Mouse (Mus musculus) urinary bladder, adult 18-20 months (tissue): ENCODE measurements at regions not wholly inside any gene's neighbourhood (a gene's known extent, or its start where the extent isn't known, plus 50 kb on each side); places are given as distances from the start of the nearest gene placed in this dataset.
"Not testable (repeated sequence)": the region's sequence is repeated elsewhere in the genome, so short reads cannot be mapped to it uniquely, and the experiment has no call there.

Experiments
- DNase-seq, 2 experiments: peaks; one replicate each; pipeline ENCODE4 v3.0.0; 2022; ENCODE audit warnings: low spot score in 2 of 2, mixed read lengths in 2 of 2

GRCm38 (mm10) chr11:7705312-7705764, 491.6 kb upstream of the Igfbp3 start:
- DNase-seq: no peak

- no peak for DNase-seq
Observed at GRCm38 (mm10) chr11:7697591-7697990, 483.9 kb upstream of the Igfbp3 start.

GRCm38 (mm10) chr11:7689701-7690100, 476.0 kb upstream of the Igfbp3 start:
- not testable (repeated sequence) for DNase-seq

GRCm38 (mm10) chr11:7672821-7673220, 459.1 kb upstream of the Igfbp3 start:
- DNase-seq: peak in 1 of 2 experiments; percentile 2

DNA sequence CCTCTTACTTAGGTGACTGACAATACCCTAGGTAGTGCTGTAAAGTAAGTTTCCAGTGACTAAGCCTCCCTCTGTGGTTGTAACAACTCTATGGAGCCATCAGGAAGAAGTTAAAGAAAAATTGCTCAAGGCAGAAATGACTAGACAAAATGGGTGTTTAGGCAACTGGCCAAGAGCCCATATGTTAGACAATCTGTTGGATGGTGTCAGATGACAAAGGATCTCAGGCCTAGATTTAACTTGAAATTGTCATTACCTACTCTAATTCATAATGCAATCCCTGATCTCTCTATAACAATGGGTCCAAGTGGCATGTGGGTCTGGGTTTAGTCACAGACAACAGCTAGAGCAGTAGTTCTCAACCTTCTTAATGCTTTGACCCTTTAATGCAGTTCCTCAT, 416.9 kb upstream of the Igfbp3 start:
- no peak for DNase-seq

GRCm38 (mm10) chr11:7625256-7625655, 411.5 kb upstream of the Igfbp3 start:
- DNase-seq: peak in 1 of 2 experiments; percentile 18

DNA sequence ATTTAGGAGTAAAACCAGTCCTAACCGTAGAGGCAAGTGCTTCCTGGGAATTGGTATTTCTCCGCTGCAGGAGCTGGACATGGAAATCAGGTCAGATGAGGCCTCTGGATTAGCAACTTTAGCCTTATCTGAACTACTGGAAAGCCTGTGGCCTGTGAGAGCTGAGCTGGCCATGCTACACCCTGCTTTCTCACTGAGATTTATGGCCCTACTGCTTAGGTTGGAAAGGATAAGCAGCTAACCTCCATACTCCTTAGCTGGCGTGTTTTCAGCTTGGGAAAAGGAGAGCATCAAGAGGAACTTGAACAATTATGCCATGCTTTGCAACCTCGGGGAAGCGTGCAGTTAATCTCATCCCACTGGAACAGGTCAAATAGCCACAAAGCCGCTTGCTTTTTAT, 406.6 kb upstream of the Igfbp3 start:
- peak in 1 of 2 experiments; percentile 24 for DNase-seq

DNA sequence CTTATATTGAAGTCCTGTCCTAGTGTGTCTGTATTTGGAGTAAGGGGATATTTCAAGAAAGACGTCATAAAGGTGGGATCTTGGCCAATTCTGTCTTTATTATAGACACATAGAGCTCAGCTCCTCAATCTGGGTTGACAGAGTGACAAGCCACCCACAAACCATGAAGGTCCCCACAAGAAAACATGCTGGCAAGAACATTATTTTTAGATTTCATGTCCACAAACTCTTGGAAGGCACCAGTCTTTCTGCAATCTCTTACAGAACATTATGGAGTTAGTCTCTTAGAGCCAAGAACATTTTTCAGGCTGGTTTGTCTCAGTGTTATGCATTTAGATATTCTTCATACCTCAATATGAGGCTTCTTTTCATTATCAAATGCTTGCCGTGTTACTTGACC, 397.0 kb upstream of the Igfbp3 start:
- no peak for DNase-seq

- DNase-seq: no peak
Observed at GRCm38 (mm10) chr11:7609921-7610320, 396.2 kb upstream of the Igfbp3 start.

- DNase-seq: no peak
Observed at GRCm38 (mm10) chr11:7606652-7607051, 392.9 kb upstream of the Igfbp3 start.

DNA sequence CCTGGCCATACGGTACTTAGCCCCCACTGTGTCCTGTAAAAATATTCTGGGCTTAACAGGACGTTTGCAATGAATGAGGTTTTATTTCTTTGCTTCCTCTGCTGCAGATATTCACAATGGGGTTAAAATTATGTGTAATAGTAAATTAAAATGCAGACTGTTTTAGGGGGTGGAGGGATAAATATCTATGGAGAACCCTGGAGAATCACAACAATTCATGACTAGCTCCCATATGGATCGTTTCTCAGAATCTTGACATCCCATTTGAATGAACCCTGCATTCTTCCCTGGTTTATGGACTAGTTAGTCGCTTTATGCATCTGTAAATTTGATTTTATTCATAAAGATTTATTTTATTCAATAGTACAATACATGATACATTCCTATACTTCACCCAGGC, 378.3 kb upstream of the Igfbp3 start:
- DNase-seq: no peak

- DNase-seq: no peak
Observed at GRCm38 (mm10) chr11:7583296-7583695, 369.6 kb upstream of the Igfbp3 start.

DNA sequence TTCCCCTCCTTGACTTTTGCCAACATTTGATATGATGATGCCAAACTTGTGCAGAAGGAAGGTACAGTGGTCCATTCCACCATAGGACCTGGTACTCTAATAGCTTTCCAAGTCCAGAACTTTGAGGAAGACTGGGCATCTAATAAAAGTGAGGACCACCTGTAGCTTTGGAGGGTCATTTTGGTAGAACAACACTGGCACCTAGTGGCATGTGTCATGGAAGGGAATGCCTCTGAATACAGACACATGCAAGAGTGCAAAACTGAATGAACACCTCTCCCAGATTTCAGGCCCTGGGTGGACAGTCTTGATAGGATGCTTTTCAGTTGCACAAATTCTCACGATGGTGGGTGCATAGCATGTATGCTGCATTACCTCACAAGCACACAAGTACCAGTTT, 354.8 kb upstream of the Igfbp3 start:
- peak in 1 of 2 experiments; percentile 7 for DNase-seq

GRCm38 (mm10) chr11:7562029-7562428, 348.3 kb upstream of the Igfbp3 start:
- no peak for DNase-seq

GRCm38 (mm10) chr11:7561437-7561836, 347.7 kb upstream of the Igfbp3 start:
- DNase-seq: peak; percentile 8 to 15

GRCm38 (mm10) chr11:7555613-7556274, 342.0 kb upstream of the Igfbp3 start:
- DNase-seq: no peak

DNA sequence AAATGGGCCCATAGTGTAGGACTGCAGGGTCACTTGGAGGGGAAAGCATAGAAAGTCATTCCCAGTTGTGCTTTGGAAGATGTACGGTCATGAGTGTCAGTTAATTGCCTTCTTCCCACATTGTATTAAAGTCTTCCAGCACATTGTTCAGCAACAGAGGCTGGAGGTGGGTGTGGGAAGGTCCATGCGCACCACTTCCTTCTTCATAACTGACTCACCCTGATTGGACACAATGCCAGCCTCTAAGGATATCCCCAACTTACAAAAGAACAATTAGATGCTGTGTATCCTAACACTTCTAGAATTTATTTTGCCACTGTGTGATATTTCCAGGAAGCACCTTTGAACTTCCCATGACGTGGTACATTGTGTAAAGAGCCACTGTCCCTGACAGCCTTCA, 338.4 kb upstream of the Igfbp3 start:
- no peak for DNase-seq

DNA sequence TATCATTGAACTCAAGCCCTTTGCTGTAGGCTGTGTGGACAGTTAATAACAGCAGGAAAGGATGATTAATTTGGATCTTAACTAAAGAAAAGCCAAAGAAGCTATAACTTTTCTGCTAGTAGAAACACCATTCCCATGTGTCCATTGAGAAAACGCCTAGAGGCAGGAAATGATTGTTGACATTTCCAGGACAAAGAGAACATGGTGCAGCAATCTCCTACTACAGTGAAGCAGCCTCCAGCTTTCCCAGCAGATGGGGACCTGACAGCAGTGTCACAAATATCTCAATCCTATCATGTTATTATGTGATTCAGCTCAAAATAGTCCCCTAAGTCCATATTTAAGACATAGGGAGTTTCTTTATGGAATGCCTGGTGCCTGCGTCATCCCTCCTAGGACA, 334.1 kb upstream of the Igfbp3 start:
- no peak for DNase-seq

GRCm38 (mm10) chr11:7545621-7546020, 331.9 kb upstream of the Igfbp3 start:
- DNase-seq: no peak

GRCm38 (mm10) chr11:7534590-7534989, 320.9 kb upstream of the Igfbp3 start:
- no peak for DNase-seq

GRCm38 (mm10) chr11:7533327-7533726, 319.6 kb upstream of the Igfbp3 start:
- DNase-seq: no peak

DNA sequence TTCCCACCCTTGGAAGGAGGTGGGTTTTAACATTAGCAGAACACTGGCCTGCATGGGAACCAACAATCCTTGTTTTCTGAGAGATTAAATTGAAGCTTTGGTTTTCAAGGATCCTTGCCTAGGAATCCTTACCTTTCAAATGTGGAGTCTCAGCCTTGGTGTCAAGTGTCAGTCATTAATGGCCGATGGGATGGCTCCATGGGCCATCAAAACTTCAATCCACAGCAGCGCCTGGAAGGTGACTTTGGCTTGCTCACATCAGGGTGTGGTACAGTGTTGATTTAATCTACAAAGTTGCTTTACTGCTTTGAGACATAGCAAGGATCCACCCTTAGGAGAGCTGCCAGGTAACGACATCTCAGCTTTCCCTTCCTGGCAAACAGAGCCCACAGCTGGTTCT, 318.1 kb upstream of the Igfbp3 start:
- no peak for DNase-seq

GRCm38 (mm10) chr11:7530482-7531148, 316.9 kb upstream of the Igfbp3 start:
- no peak for DNase-seq
